Mouse (Mus musculus) hindbrain, embryonic 14.5 days (tissue): ENCODE measurements around the gene Tcf7l2. TPM values are rescaled to one million over a fixed set of nuclear protein-coding genes. Genes with fewer than 3 reads are reported as not detected.

Source experiments
- ATAC-seq: fragments of 200-750 bp; cut with Nextera tagmentation; 2 replicates; pipeline ENCODE4 v1.8.0; 2017; ENCODE audit warnings: moderate number of reproducible peaks, mild to moderate bottlenecking, moderate TSS enrichment, moderate library complexity; ENCODE audit not compliant: low FRiP score
- DNase-seq: peaks from one replicate; pipeline ENCODE4 v3.0.0-alpha.2; 2015; ENCODE audit warnings: low spot score
- H3K27ac ChIP-seq: fragments of 300-500 bp; sonication (generic); 2 replicates; pipeline ENCODE4 v1.5.1; 2014; ENCODE audit warnings: mild to moderate bottlenecking, moderate library complexity
- H3K27me3 ChIP-seq: fragments of 300-500 bp; sonication (generic); 2 replicates; pipeline ENCODE4 v1.6.1; 2014; ENCODE audit warnings: mild to moderate bottlenecking, low read length, mixed read lengths; ENCODE audit not compliant: control insufficient read depth, insufficient read depth
- H3K36me3 ChIP-seq: fragments of 300-500 bp; sonication (generic); replicated peaks from 2 replicates; pipeline ENCODE4 v1.6.1; 2014; ENCODE audit not compliant: control insufficient read depth, insufficient read depth
- H3K4me1 ChIP-seq: fragments of 300-500 bp; sonication (generic); replicated peaks from 2 replicates; pipeline ENCODE4 v1.6.1; 2014; ENCODE audit warnings: antibody characterized with exemption, low read length, mixed read lengths; ENCODE audit not compliant: control insufficient read depth, insufficient read depth
- H3K4me2 ChIP-seq: fragments of 300-500 bp; sonication (generic); replicated peaks from 2 replicates; pipeline ENCODE4 v1.6.1; 2014; ENCODE audit warnings: mild to moderate bottlenecking, moderate library complexity
- H3K4me3 ChIP-seq: fragments of 300-500 bp; sonication (generic); replicated peaks from 2 replicates; pipeline ENCODE4 v1.5.1; 2014; ENCODE audit warnings: mild to moderate bottlenecking, low read length
- H3K9ac ChIP-seq: fragments of 300-500 bp; sonication (generic); 2 replicates; pipeline ENCODE4 v1.6.1; 2014
- H3K9me3 ChIP-seq: fragments of 300-500 bp; sonication (generic); 2 replicates; pipeline ENCODE4 v1.6.1; 2016; ENCODE audit warnings: low read length; ENCODE audit not compliant: control insufficient read depth
- WGBS: fragments of 180-500 bp; shearing (Covaris S2); extraction: QIAGEN DNeasy Blood & Tissue Kit; methylation state at CpG from one replicate; pipeline ENCODE4 v1.1.7; 2014; 5-methylcytosine and 5-hydroxymethylcytosine counted together
- polyA plus RNA-seq: library from polyadenylated mRNA; unstranded; fragments of >200 nt; fragmentation: Nextera tagmentation; extraction: Ambion mirVana; gene quantifications from 2 replicates; pipeline ENCODE4 v1.2.1, GENCODE M21; 2014

Tcf7l2 gene
- polyA plus RNA-seq, 1 experiment from 2014 or later = 24.0 TPM

GRCm38 (mm10) chr19:55704071-55704470, 37.5 kb upstream of the Tcf7l2 start:
- Histone ChIP-seq H3K27me3 (0 out of 2 replicates have a peak, but pooled peaks cover 4% of the 10 kb centered on the region), H3K27ac (no peak overlapping the region), H3K36me3 (no peaks in the 10 kb centered on the region), H3K9ac (no peak overlapping the region), H3K4me3 (no peak overlapping the region), H3K9me3 (no peaks in the 10 kb centered on the region), H3K4me2 (no peak overlapping the region), H3K4me1 (no peaks in the 10 kb centered on the region)
- WGBS = 27% methylated on average over 6 of the region's 6 CpGs
- no peak for ATAC-seq
- DNase-seq = no peak

- Histone ChIP-seq H3K9me3 (no peaks in the 10 kb centered on the region), H3K36me3 (no peaks in the 10 kb centered on the region), H3K27me3 (0 out of 2 replicates have a peak, but pooled peaks cover 4% of the 10 kb centered on the region), H3K4me1 (no peaks in the 10 kb centered on the region), H3K27ac (no peak overlapping the region), H3K9ac (no peak overlapping the region), H3K4me3 (no peak overlapping the region), H3K4me2 (no peak overlapping the region)
- DNase-seq (no peak), ATAC-seq (no peak)
- WGBS = 71% methylated on average over 7 of the region's 7 CpGs
These were observed 35.3 kb upstream of the Tcf7l2 start for GRCm38 (mm10) chr19:55706300-55706699.

- H3K27ac ChIP-seq = no peak overlapping the region
- H3K4me2 ChIP-seq = no peak overlapping the region
- 84% methylated on average over 6 of the region's 6 CpGs for WGBS
- no peak overlapping the region for H3K4me3 ChIP-seq
- H3K9me3 ChIP-seq = no peaks in the 10 kb centered on the region
- ATAC-seq (no peak), DNase-seq (no peak)
- H3K9ac ChIP-seq = no peak overlapping the region
- 0 out of 2 replicates have a peak, but pooled peaks cover 4% of the 10 kb centered on the region for H3K27me3 ChIP-seq
- no peaks in the 10 kb centered on the region for H3K4me1 ChIP-seq
- H3K36me3 ChIP-seq = no peaks in the 10 kb centered on the region
These were observed 34.8 kb upstream of the Tcf7l2 start for GRCm38 (mm10) chr19:55706806-55707205.

GRCm38 (mm10) chr19:55708031-55708554, 33.5 kb upstream of the Tcf7l2 start:
- H3K27ac ChIP-seq = no peak overlapping the region
- no peak for DNase-seq
- no peaks in the 10 kb centered on the region for H3K4me1 ChIP-seq
- H3K4me2 ChIP-seq = no peak overlapping the region
- no peaks in the 10 kb centered on the region for H3K9me3 ChIP-seq
- H3K27me3 ChIP-seq = 0 out of 2 replicates have a peak, but pooled peaks cover 4% of the 10 kb centered on the region
- ATAC-seq = no peak
- H3K9ac ChIP-seq = no peak overlapping the region
- H3K4me3 ChIP-seq = no peak overlapping the region
- WGBS = 87% methylated on average over 8 of the region's 8 CpGs
- no peaks in the 10 kb centered on the region for H3K36me3 ChIP-seq

GRCm38 (mm10) chr19:55710841-55711240, 30.8 kb upstream of the Tcf7l2 start:
- no peak for ATAC-seq
- WGBS = 78% methylated on average over 5 of the region's 5 CpGs

GRCm38 (mm10) chr19:55711701-55712100, 29.9 kb upstream of the Tcf7l2 start:
- 0 out of 2 replicates have a peak, but pooled peaks cover 3% of the 10 kb centered on the region for H3K27me3 ChIP-seq
- H3K4me2 ChIP-seq = no peak overlapping the region
- DNase-seq (no peak), ATAC-seq (no peak)
- 88% methylated on average over 5 of the region's 5 CpGs for WGBS
- H3K4me1 ChIP-seq = no peaks in the 10 kb centered on the region
- H3K9ac ChIP-seq = no peak overlapping the region
- no peak overlapping the region for H3K27ac ChIP-seq
- no peaks in the 10 kb centered on the region for H3K36me3 ChIP-seq
- no peak overlapping the region for H3K4me3 ChIP-seq
- H3K9me3 ChIP-seq = no peaks in the 10 kb centered on the region

More at GRCm38 (mm10) chr19:55710841-55711240, 30.8 kb upstream of the Tcf7l2 start:
- no peaks in the 10 kb centered on the region for H3K36me3 ChIP-seq
- no peak overlapping the region for H3K4me3 ChIP-seq
- no peak overlapping the region for H3K9ac ChIP-seq
- H3K9me3 ChIP-seq = no peaks in the 10 kb centered on the region
- H3K27me3 ChIP-seq = 0 out of 2 replicates have a peak, but pooled peaks cover 4% of the 10 kb centered on the region
- H3K4me1 ChIP-seq = no peaks in the 10 kb centered on the region
- no peak overlapping the region for H3K27ac ChIP-seq
- H3K4me2 ChIP-seq = no peak overlapping the region
- no peak for DNase-seq

- H3K27me3 ChIP-seq = no peaks in the 10 kb centered on the region
- no peak overlapping the region for H3K4me2 ChIP-seq
- WGBS = 92% methylated on average over 2 of the region's 2 CpGs
- H3K4me3 ChIP-seq = no peak overlapping the region
- H3K9ac ChIP-seq = no peak overlapping the region
- H3K36me3 ChIP-seq = no peaks in the 10 kb centered on the region
- ATAC-seq = no peak
- no peak for DNase-seq
- no peaks in the 10 kb centered on the region for H3K4me1 ChIP-seq
- no peaks in the 10 kb centered on the region for H3K9me3 ChIP-seq
- no peak overlapping the region for H3K27ac ChIP-seq
These were observed 28.9 kb upstream of the Tcf7l2 start for GRCm38 (mm10) chr19:55712678-55713077.

GRCm38 (mm10) chr19:55714015-55714414, 27.6 kb upstream of the Tcf7l2 start:
- Histone ChIP-seq H3K36me3 (no peaks in the 10 kb centered on the region), H3K27ac (no peak overlapping the region), H3K27me3 (no peaks in the 10 kb centered on the region), H3K4me3 (no peak overlapping the region), H3K9ac (no peak overlapping the region), H3K4me2 (no peak overlapping the region), H3K9me3 (no peaks in the 10 kb centered on the region), H3K4me1 (no peaks in the 10 kb centered on the region)
- ATAC-seq = no peak
- WGBS = 86% methylated on average over 4 of the region's 4 CpGs
- DNase-seq = no peak

GRCm38 (mm10) chr19:55714665-55715064, 27.0 kb upstream of the Tcf7l2 start:
- H3K27me3 ChIP-seq = no peaks in the 10 kb centered on the region
- no peaks in the 10 kb centered on the region for H3K9me3 ChIP-seq
- no peak overlapping the region for H3K4me2 ChIP-seq
- H3K27ac ChIP-seq = no peak overlapping the region
- no peak overlapping the region for H3K9ac ChIP-seq
- H3K4me1 ChIP-seq = no peaks in the 10 kb centered on the region
- DNase-seq (no peak), ATAC-seq (no peak)
- H3K36me3 ChIP-seq = no peaks in the 10 kb centered on the region
- H3K4me3 ChIP-seq = no peak overlapping the region
- WGBS = 50% methylated on average over 3 of the region's 3 CpGs

GRCm38 (mm10) chr19:55719083-55719482, 22.5 kb upstream of the Tcf7l2 start:
- no peaks in the 10 kb centered on the region for H3K4me1 ChIP-seq
- no peak overlapping the region for H3K4me2 ChIP-seq
- no peaks in the 10 kb centered on the region for H3K9me3 ChIP-seq
- H3K27ac ChIP-seq = no peak overlapping the region
- WGBS = 65% methylated on average over 6 of the region's 6 CpGs
- no peaks in the 10 kb centered on the region for H3K27me3 ChIP-seq
- DNase-seq (no peak), ATAC-seq (no peak)
- no peaks in the 10 kb centered on the region for H3K36me3 ChIP-seq
- no peak overlapping the region for H3K9ac ChIP-seq
- H3K4me3 ChIP-seq = no peak overlapping the region
